Mouse (Mus musculus): ENCODE results near the gene Hist1h2bq.

The Hist1h2bq gene

DNA sequence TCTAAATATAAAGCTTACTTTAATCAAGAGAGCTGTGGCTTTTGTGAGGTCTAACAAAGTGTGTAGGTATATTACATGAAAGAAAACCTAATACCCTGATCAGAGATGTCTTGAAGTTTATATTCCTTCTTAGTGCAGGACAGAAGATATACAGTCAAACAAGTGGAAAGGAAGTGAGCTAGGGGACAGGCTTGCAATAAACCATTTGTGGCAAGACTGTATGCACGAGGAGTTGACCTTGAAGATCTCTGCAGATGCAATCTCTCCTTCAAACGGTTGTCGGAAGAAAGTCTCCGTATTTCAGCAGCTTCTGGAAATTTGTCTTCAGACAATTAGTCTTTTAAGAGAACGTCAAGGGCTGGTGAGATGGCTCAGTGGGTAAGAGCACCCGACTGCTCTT lies 20.1 kb downstream of the Hist1h2bq start:
- peak in 1 of 2 experiments; percentile 3 for DNase-seq (ENCODE audit: low spot score in 2 of 2)

DNA sequence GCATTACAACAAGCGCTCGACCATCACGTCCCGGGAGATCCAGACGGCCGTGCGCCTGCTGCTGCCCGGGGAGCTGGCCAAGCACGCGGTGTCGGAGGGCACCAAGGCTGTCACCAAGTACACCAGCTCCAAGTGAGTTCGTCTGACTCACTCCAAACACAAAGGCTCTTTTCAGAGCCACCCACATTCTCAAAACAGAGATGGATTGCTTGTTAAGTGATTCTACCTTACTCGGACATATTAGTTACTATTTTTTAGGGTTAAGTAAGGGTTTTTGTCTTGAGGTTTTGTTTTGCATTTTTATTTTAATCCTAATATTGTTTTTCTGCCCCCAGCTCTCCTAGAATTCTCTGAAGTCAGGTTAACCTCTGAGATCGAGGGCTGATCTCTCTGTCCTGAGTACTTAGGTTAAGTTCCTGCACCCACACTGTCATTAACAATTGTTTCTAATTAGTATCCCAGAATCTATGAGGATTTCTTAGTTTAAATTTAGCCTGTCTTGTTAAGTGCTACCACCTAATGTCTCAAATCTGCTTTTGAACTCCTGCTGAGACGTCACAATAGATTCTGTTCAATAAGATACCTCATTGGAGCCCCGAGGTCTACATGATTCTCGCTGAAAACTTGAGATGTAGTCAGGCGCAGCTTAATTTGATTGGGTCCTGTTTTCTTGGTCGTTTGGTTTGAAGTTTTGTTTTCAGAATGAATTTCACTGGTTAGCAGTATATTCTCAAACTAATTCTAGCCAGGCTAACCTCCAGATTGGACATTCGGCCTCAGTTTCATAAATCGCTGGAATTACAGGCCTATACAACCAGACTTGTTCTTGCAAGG lies 22.0 kb downstream of the Hist1h2bq start:
- DNase-seq (ENCODE audit: low spot score in 2 of 2) = peak; percentile 26 to 32

DNA sequence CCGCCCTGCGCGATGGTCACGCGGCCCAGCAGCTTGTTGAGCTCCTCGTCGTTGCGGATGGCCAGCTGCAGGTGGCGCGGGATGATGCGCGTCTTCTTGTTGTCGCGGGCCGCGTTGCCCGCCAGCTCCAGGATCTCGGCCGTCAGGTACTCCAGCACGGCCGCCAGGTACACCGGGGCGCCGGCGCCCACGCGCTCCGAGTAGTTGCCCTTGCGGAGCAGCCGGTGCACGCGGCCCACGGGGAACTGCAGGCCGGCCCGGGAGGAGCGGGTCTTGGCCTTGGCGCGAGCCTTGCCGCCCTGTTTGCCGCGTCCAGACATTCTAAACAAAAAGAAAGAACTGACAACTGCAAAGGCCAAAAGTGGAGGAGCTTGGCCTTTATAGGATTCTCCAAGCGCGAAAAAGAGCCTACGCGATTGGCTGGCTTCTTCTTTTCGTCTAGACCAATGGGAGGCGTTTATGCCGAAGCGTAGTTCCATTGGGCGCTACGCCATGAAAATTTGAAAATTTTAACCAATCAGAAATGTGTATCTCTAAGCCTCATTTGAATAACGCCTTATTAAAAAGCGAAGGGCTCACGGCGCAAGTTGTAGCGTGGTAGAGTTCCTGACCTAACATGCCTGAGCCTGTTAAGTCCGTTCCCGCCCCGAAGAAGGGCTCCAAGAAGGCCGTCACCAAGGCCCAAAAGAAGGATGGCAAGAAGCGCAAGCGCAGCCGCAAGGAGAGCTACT lies 22.9 kb downstream of the Hist1h2bq start, which contains the start of the genes Hist1h2an and Hist1h2bp:
Gene Hist1h2an (minus strand): TSS at position 320 of the 731 bp plus-strand sequence.
Gene Hist1h2bp (plus strand): TSS at position 563 of the 731 bp plus-strand sequence.
- DNase-seq (ENCODE audit: low spot score in 2 of 2) = peak; percentile 84 to 88

DNA sequence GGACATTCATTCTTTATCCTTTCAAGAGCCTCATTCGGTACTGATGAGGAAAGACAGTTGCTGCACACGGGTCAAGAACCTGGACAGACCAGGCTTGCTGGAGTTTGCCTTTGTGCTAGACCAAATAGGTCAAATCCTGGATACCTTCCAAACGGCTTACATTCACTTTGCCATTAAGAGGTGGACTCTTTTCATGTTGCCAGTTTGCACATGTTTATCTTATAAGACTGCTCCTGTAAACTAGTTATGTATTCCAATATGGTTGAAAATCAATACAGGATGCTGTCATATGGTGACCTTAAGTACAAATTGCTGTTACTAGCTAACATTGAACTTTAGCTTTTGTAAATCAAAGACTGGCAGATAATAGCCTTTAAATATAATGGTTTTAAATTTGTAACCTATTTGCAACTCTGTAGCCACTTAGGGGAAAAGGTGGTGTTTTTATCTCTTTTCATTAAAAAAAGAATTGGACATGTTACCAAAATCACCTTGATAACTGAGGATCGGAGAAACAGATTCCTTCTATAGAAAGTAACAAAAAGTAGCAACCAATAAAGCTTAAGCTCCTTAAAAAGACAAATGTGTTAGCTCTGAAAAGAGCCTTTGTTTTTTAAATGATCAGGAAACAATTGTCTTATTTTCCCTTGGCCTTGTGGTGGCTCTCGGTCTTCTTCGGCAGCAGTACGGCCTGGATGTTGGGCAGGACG lies 23.7 kb downstream of the Hist1h2bq start:
- DNase-seq (ENCODE audit: low spot score in 2 of 2) = peak in 1 of 2 experiments; percentile 41

DNA sequence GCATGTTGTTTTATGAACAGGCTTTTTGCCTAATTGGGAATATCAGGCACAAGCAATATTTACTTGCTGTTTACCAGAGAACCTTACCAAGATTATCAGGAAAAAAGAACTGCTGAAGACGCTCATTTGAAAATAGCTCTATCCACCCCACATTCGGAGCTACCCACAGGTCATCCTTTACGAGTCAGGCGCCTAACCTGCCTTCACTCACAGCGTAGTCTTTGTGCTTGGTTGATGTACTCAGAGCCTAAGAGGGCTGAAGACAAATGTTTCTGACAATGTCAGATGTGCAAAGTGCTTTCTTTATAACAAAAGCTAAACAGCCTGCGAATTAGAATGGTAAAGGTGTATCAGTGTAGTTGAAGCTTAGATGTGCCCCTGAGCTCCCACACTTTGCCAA lies 25.7 kb downstream of the Hist1h2bq start:
- DNase-seq (ENCODE audit: low spot score in 2 of 2) = peak in 1 of 2 experiments; percentile 30

DNA sequence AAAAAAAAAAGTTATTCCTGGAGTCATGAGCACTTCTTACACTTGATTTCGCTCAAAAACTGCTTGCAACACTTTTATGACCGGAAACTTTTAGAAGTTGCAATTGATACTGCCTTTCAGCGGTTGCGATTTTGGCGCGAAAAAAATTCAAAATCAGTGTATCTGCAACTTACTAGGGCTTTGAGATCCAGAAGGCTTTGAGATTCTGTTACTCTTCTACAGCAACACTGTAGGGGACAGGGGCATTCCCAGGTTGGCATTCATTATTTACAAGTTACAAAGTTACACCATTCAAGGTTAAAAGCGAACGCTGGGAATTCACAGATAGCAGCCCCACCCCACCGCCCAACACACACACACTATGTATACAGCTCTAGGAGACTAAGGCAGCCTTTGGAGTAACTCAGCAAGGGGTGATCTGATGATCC lies 26.2 kb downstream of the Hist1h2bq start:
- DNase-seq (ENCODE audit: low spot score in 2 of 2) = peak; percentile 62 to 69

- peak; percentile 68 to 71 for DNase-seq (ENCODE audit: low spot score in 2 of 2)
Measured at GRCm38 (mm10) chr13:21783255-21783617, 26.8 kb downstream of the Hist1h2bq start, which contains the start of gene Hist1h3i. TSS of gene Hist1h3i (minus strand) at chr13:21783370.

DNA sequence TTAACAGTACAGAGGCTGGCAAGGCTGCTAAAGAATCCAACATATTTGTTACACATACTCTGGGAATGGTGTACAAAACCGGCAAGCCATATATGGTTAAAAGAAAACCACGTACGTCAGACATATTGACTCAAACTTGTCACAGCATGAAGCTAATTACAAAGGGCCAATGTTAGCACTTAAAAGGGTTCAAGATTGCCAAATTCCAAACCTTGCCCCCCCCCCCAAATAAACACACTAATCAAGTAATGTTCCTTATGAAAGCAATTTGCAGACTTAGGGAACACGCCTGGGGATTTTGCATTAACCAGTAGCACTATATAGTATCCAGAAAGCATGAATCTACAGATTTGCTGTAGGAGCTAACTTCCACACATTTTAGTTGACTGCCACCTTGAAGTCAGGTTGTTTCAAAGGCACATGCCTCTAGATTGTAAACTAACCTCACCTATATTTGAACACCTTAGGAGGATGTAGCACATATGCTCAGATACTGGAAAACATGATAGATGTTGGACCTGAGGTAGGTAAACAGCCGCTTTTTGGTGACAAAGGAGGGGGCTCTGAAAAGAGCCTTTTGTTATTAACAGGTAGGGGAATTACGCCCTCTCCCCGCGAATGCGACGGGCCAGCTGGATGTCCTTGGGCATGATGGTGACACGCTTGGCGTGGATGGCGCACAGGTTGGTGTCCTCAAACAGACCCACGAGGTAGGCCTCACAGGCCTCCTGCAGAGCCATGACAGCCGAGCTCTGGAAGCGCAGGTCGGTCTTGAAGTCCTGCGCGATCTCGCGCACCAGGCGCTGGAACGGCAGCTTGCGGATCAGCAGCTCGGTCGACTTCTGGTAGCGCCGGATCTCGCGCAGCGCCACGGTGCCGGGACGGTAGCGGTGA lies 27.4 kb downstream of the Hist1h2bq start:
- DNase-seq (ENCODE audit: low spot score in 2 of 2) = peak; percentile 54 to 74

DNA sequence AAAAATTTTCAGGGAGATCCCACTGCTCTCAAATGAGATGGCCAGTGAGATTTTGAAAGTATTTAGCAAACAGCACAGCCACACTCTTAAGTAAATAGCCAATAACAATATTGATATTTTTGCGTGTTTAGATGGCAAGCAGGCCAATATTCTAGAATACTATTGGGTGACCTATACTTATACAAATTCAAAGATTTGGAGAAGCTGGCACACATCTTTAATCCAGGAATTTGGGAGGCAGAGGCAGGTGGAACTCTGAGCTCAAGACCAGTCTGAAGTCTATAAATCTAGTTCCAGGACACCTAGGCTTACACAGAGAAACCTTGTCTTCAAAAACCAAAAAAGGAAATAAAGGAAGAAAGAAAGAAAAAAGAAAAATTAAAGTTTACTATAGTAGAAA lies 28.4 kb downstream of the Hist1h2bq start:
- DNase-seq (ENCODE audit: low spot score in 2 of 2) = peak; percentile 12 to 15

DNA sequence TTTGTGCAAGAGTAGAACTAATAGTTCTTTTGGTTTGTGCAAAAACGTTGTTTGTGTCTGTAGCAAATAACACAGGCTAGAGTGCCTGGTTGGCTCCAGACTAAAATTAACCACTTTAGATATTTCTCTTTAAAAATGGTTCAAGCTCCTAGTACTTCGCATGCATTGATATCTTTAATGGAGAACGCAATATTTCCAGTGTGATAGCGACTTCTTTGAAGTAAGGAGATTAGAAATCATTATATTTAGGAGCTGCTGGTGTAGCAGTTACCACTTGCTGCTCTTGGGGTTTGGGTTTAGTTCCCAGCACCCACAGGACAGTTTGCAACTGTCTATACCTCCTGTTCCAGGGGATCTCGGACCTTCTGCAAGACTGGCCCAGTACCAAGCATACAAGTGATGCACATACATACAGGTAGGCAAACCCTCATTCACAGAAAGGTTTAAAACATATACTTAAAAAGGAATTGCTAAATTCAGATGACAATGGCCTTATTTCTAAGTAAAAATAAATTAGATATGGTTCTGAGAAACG lies 28.9 kb downstream of the Hist1h2bq start:
- peak; percentile 39 to 54 for DNase-seq (ENCODE audit: low spot score in 2 of 2)

GRCm38 (mm10) chr13:21779767-21780731 lies 29.9 kb downstream of the Hist1h2bq start, which contains the start of gene Hist1h1b:
TSS of gene Hist1h1b (minus strand) at chr13:21780625.
- DNase-seq (ENCODE audit: low spot score in 2 of 2) = peak; percentile 88 to 91

DNA sequence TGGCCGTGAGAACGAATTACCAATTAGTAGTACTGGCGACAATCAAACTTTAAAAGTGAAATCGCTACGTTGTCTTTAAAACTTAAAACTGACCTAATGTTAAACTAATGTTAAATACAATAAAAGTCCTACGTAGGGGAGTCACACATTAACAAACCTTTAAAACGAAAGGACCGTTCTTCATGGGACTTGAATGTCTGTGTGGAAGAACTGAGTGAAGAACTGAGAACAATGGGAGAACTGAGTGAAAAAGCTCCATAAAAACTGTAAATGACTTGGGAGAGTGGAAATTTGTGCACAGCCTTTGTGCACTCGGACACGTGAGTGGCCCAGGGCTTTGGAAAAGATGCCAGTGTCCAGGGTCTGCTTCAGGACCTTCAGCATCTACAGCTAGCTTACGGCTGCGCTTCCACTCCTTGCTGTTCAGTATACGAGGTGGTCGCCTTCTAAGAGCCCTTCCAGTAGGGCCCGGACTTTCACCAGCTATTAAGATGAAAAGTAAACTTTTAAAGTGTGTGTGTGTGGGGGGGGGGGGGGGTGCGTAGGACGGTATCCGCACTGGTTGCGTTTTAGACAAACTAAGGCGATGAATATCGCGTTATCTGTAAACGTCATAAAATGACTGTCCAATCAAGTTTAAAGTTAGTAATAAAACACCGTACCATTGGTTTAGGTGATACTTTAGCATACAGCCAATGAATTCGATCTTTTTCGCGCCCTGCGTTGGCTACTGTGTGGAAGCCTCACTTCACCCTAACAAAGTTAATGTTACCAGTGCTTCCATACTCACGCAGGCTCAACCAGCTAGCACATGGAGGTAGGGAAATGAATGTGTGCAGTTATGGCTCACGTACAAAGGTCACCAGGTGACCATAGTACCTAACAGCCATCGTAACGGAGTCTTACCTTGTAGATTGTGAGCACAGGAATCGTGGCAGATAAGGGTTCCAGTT lies 30.9 kb downstream of the Hist1h2bq start:
- DNase-seq (ENCODE audit: low spot score in 2 of 2) = peak; percentile 80 to 81
